Mouse (Mus musculus): ENCODE data around the gene Stk38. TPM values are rescaled to one million over a fixed set of nuclear protein-coding genes. Genes with fewer than 3 reads are reported as not detected.
"Not testable (repeated sequence)": the region's sequence is repeated elsewhere in the genome, so short reads cannot be mapped to it uniquely, and the experiment has no call there.

Gene Stk38
- polyA plus RNA-seq, 1 experiment from 2014 or later: 118 TPM

- H3K36me3 ChIP-seq (ENCODE audit: control insufficient read depth, insufficient read depth, low read length); ATAC-seq (ENCODE audit: insufficient read depth, low FRiP score); H3K27me3 ChIP-seq (ENCODE audit: control insufficient read depth, insufficient read depth, low read length); H3K9me3 ChIP-seq (replicated peaks; ENCODE audit: control insufficient read depth, low read length): not testable (repeated sequence)
- Histone ChIP-seq H3K4me2 (ENCODE audit: low read depth, low read length) (peak overlapping the region; percentile 85), H3K27ac (ENCODE audit: low read length) (peak overlapping the region; percentile 100), H3K4me3 (replicated peaks; ENCODE audit: low read length) (peak overlapping the region; percentile 72), H3K4me1 (ENCODE audit: control insufficient read depth, insufficient read depth, low read length) (peaks cover 23% of the 10 kb centered on the region), H3K9ac (ENCODE audit: low read length) (peak overlapping the region; percentile 98)
- WGBS: 53% methylated on average over 7 of the region's 7 CpGs
Observed at GRCm38 (mm10) chr17:29031085-29031711, 23.4 kb upstream of the Stk38 start.

- Histone ChIP-seq H3K4me3 (replicated peaks; ENCODE audit: low read length) (no peak overlapping the region), H3K9ac (ENCODE audit: low read length) (no peak overlapping the region), H3K9me3 (replicated peaks; ENCODE audit: control insufficient read depth, low read length) (no peaks in the 10 kb centered on the region), H3K4me1 (ENCODE audit: control insufficient read depth, insufficient read depth, low read length) (peaks cover 27% of the 10 kb centered on the region), H3K4me2 (ENCODE audit: low read depth, low read length) (no peak overlapping the region), H3K27me3 (ENCODE audit: control insufficient read depth, insufficient read depth, low read length) (no peaks in the 10 kb centered on the region), H3K36me3 (ENCODE audit: control insufficient read depth, insufficient read depth, low read length) (no peaks in the 10 kb centered on the region), H3K27ac (ENCODE audit: low read length) (no peak overlapping the region)
- 86% methylated on average over 6 of the region's 6 CpGs for WGBS
- ATAC-seq (ENCODE audit: insufficient read depth, low FRiP score): no peak
Observed at GRCm38 (mm10) chr17:29030321-29031034, 22.7 kb upstream of the Stk38 start.

GRCm38 (mm10) chr17:29026652-29027356 is 19.0 kb upstream of the Stk38 start:
- H3K4me2 ChIP-seq (ENCODE audit: low read depth, low read length): peak overlapping the region; percentile 9; the same call in 1 of the 2 replicates
- peaks cover 36% of the 10 kb centered on the region for H3K4me1 ChIP-seq (ENCODE audit: control insufficient read depth, insufficient read depth, low read length)
- no peak overlapping the region for H3K4me3 ChIP-seq (replicated peaks; ENCODE audit: low read length)
- no peaks in the 10 kb centered on the region for H3K36me3 ChIP-seq (ENCODE audit: control insufficient read depth, insufficient read depth, low read length)
- WGBS: 39% methylated on average over 5 of the region's 5 CpGs
- peak; percentile 70 for ATAC-seq (ENCODE audit: insufficient read depth, low FRiP score)
- peak overlapping the region; percentile 89 for H3K27ac ChIP-seq (ENCODE audit: low read length)
- no peaks in the 10 kb centered on the region for H3K9me3 ChIP-seq (replicated peaks; ENCODE audit: control insufficient read depth, low read length)
- no peaks in the 10 kb centered on the region for H3K27me3 ChIP-seq (ENCODE audit: control insufficient read depth, insufficient read depth, low read length)
- peak overlapping the region; percentile 21; the same call in 1 of the 2 replicates for H3K9ac ChIP-seq (ENCODE audit: low read length)

- H3K36me3 ChIP-seq (ENCODE audit: control insufficient read depth, insufficient read depth, low read length): no peaks in the 10 kb centered on the region
- H3K9ac ChIP-seq (ENCODE audit: low read length): peak overlapping the region; percentile 31
- no peaks in the 10 kb centered on the region for H3K27me3 ChIP-seq (ENCODE audit: control insufficient read depth, insufficient read depth, low read length)
- 0 out of 2 replicates have a peak overlapping the region, but pooled peaks have one; percentile 5 for H3K4me3 ChIP-seq (replicated peaks; ENCODE audit: low read length)
- H3K9me3 ChIP-seq (replicated peaks; ENCODE audit: control insufficient read depth, low read length): no peaks in the 10 kb centered on the region
- H3K4me1 ChIP-seq (ENCODE audit: control insufficient read depth, insufficient read depth, low read length): peaks cover 29% of the 10 kb centered on the region
- peak overlapping the region; percentile 34 for H3K4me2 ChIP-seq (ENCODE audit: low read depth, low read length)
- 14% methylated on average over 10 of the region's 10 CpGs for WGBS
- peak overlapping the region; percentile 79 for H3K27ac ChIP-seq (ENCODE audit: low read length)
- peak; percentile 69 for ATAC-seq (ENCODE audit: insufficient read depth, low FRiP score)
Observed at GRCm38 (mm10) chr17:29024896-29025565, 17.2 kb upstream of the Stk38 start.

- 62% methylated on average over 22 of the region's 22 CpGs for WGBS
- Histone ChIP-seq H3K4me3 (replicated peaks; ENCODE audit: low read length) (no peak overlapping the region), H3K9me3 (replicated peaks; ENCODE audit: control insufficient read depth, low read length) (no peaks in the 10 kb centered on the region), H3K27ac (ENCODE audit: low read length) (peak overlapping the region; percentile 79), H3K27me3 (ENCODE audit: control insufficient read depth, insufficient read depth, low read length) (no peaks in the 10 kb centered on the region), H3K4me2 (ENCODE audit: low read depth, low read length) (peak overlapping the region; percentile 34), H3K4me1 (ENCODE audit: control insufficient read depth, insufficient read depth, low read length) (peaks cover 29% of the 10 kb centered on the region), H3K9ac (ENCODE audit: low read length) (peak overlapping the region; percentile 31), H3K36me3 (ENCODE audit: control insufficient read depth, insufficient read depth, low read length) (no peaks in the 10 kb centered on the region)
- ATAC-seq (ENCODE audit: insufficient read depth, low FRiP score): no peak
Observed at GRCm38 (mm10) chr17:29024047-29024892, 16.5 kb upstream of the Stk38 start.

GRCm38 (mm10) chr17:29023346-29023745 is 15.6 kb upstream of the Stk38 start:
- Histone ChIP-seq H3K4me1 (ENCODE audit: control insufficient read depth, insufficient read depth, low read length) (peaks cover 29% of the 10 kb centered on the region), H3K4me3 (replicated peaks; ENCODE audit: low read length) (no peak overlapping the region), H3K27ac (ENCODE audit: low read length) (no peak overlapping the region), H3K9ac (ENCODE audit: low read length) (no peak overlapping the region), H3K4me2 (ENCODE audit: low read depth, low read length) (no peak overlapping the region), H3K9me3 (replicated peaks; ENCODE audit: control insufficient read depth, low read length) (no peaks in the 10 kb centered on the region), H3K36me3 (ENCODE audit: control insufficient read depth, insufficient read depth, low read length) (no peaks in the 10 kb centered on the region), H3K27me3 (ENCODE audit: control insufficient read depth, insufficient read depth, low read length) (no peaks in the 10 kb centered on the region)
- no peak for ATAC-seq (ENCODE audit: insufficient read depth, low FRiP score)
- 91% methylated on average over 6 of the region's 6 CpGs for WGBS

- Histone ChIP-seq H3K27ac (ENCODE audit: low read length) (no peak overlapping the region), H3K4me3 (replicated peaks; ENCODE audit: low read length) (no peak overlapping the region), H3K27me3 (ENCODE audit: control insufficient read depth, insufficient read depth, low read length) (no peaks in the 10 kb centered on the region), H3K4me1 (ENCODE audit: control insufficient read depth, insufficient read depth, low read length) (peaks cover 29% of the 10 kb centered on the region), H3K9me3 (replicated peaks; ENCODE audit: control insufficient read depth, low read length) (no peaks in the 10 kb centered on the region), H3K9ac (ENCODE audit: low read length) (no peak overlapping the region), H3K36me3 (ENCODE audit: control insufficient read depth, insufficient read depth, low read length) (no peaks in the 10 kb centered on the region), H3K4me2 (ENCODE audit: low read depth, low read length) (no peak overlapping the region)
- WGBS: 27% methylated on average over 15 of the region's 15 CpGs
- no peak for ATAC-seq (ENCODE audit: insufficient read depth, low FRiP score)
Observed at GRCm38 (mm10) chr17:29022230-29022819, 14.5 kb upstream of the Stk38 start.

- H3K4me2 ChIP-seq (ENCODE audit: low read depth, low read length): no peak overlapping the region
- H3K4me3 ChIP-seq (replicated peaks; ENCODE audit: low read length): no peak overlapping the region
- no peaks in the 10 kb centered on the region for H3K27me3 ChIP-seq (ENCODE audit: control insufficient read depth, insufficient read depth, low read length)
- ATAC-seq (ENCODE audit: insufficient read depth, low FRiP score): no peak
- no peak overlapping the region for H3K27ac ChIP-seq (ENCODE audit: low read length)
- H3K9ac ChIP-seq (ENCODE audit: low read length): no peak overlapping the region
- H3K4me1 ChIP-seq (ENCODE audit: control insufficient read depth, insufficient read depth, low read length): peaks cover 16% of the 10 kb centered on the region
- H3K9me3 ChIP-seq (replicated peaks; ENCODE audit: control insufficient read depth, low read length): no peaks in the 10 kb centered on the region
- no peaks in the 10 kb centered on the region for H3K36me3 ChIP-seq (ENCODE audit: control insufficient read depth, insufficient read depth, low read length)
Observed at GRCm38 (mm10) chr17:29020444-29020843, 12.6 kb upstream of the Stk38 start.

Data from stomach, embryonic 16.5 days (tissue).